Mouse (Mus musculus): ENCODE measurements at regions not wholly inside any gene's neighbourhood (a gene's known extent, or its start where the extent isn't known, plus 50 kb on each side); places are given as distances from the start of the nearest gene placed in this dataset.

GRCm38 (mm10) chr16:19834128-19834527 is 74.1 kb downstream of the B3gnt5 start:
- Histone ChIP-seq H3K4me1 (replicated peaks; ENCODE audit: control insufficient read depth, insufficient read depth, low read length) (no peaks in the 10 kb centered on the region), H3K9ac (ENCODE audit: low read depth, low read length) (no peak overlapping the region), H3K9me3 (ENCODE audit: control insufficient read depth, low read length) (no peaks in the 10 kb centered on the region), H3K36me3 (ENCODE audit: control insufficient read depth, insufficient read depth, low read length) (no peaks in the 10 kb centered on the region), H3K4me3 (ENCODE audit: low read depth, low read length) (no peak overlapping the region), H3K27me3 (replicated peaks; ENCODE audit: control insufficient read depth, insufficient read depth, low read length) (no peaks in the 10 kb centered on the region), H3K27ac (ENCODE audit: low read depth, low read length) (no peak overlapping the region), H3K4me2 (no peak overlapping the region)
- WGBS = 88% methylated on average over 2 of the region's 2 CpGs
- no peak for DNase-seq (ENCODE audit: low spot score)
- ATAC-seq (replicated peaks; ENCODE audit: low FRiP score) = no peak

GRCm38 (mm10) chr16:19834750-19835149 is 74.7 kb downstream of the B3gnt5 start:
- H3K4me2 ChIP-seq = no peak overlapping the region
- no peak for ATAC-seq (replicated peaks; ENCODE audit: low FRiP score)
- no peaks in the 10 kb centered on the region for H3K4me1 ChIP-seq (replicated peaks; ENCODE audit: control insufficient read depth, insufficient read depth, low read length)
- H3K27ac ChIP-seq (ENCODE audit: low read depth, low read length) = no peak overlapping the region
- no peaks in the 10 kb centered on the region for H3K27me3 ChIP-seq (replicated peaks; ENCODE audit: control insufficient read depth, insufficient read depth, low read length)
- H3K9ac ChIP-seq (ENCODE audit: low read depth, low read length) = no peak overlapping the region
- WGBS = 65% methylated on average over 2 of the region's 2 CpGs
- no peak for DNase-seq (ENCODE audit: low spot score)
- H3K4me3 ChIP-seq (ENCODE audit: low read depth, low read length) = no peak overlapping the region
- H3K9me3 ChIP-seq (ENCODE audit: control insufficient read depth, low read length) = no peaks in the 10 kb centered on the region
- no peaks in the 10 kb centered on the region for H3K36me3 ChIP-seq (ENCODE audit: control insufficient read depth, insufficient read depth, low read length)

GRCm38 (mm10) chr16:19839831-19840230 is 79.8 kb downstream of the B3gnt5 start:
- Histone ChIP-seq H3K27me3 (replicated peaks; ENCODE audit: control insufficient read depth, insufficient read depth, low read length) (no peaks in the 10 kb centered on the region), H3K4me2 (no peak overlapping the region), H3K4me1 (replicated peaks; ENCODE audit: control insufficient read depth, insufficient read depth, low read length) (no peaks in the 10 kb centered on the region), H3K4me3 (ENCODE audit: low read depth, low read length) (no peak overlapping the region), H3K36me3 (ENCODE audit: control insufficient read depth, insufficient read depth, low read length) (no peaks in the 10 kb centered on the region), H3K27ac (ENCODE audit: low read depth, low read length) (no peak overlapping the region), H3K9me3 (ENCODE audit: control insufficient read depth, low read length) (no peaks in the 10 kb centered on the region), H3K9ac (ENCODE audit: low read depth, low read length) (no peak overlapping the region)
- 42% methylated on average over 1 of the region's 1 CpGs for WGBS
- ATAC-seq (replicated peaks; ENCODE audit: low FRiP score) = no peak
- no peak for DNase-seq (ENCODE audit: low spot score)

- Histone ChIP-seq H3K9me3 (ENCODE audit: control insufficient read depth, low read length) (no peaks in the 10 kb centered on the region), H3K27ac (ENCODE audit: low read depth, low read length) (no peak overlapping the region), H3K9ac (ENCODE audit: low read depth, low read length) (no peak overlapping the region), H3K4me2 (no peak overlapping the region), H3K36me3 (ENCODE audit: control insufficient read depth, insufficient read depth, low read length) (no peaks in the 10 kb centered on the region), H3K27me3 (replicated peaks; ENCODE audit: control insufficient read depth, insufficient read depth, low read length) (no peaks in the 10 kb centered on the region), H3K4me3 (ENCODE audit: low read depth, low read length) (no peak overlapping the region), H3K4me1 (replicated peaks; ENCODE audit: control insufficient read depth, insufficient read depth, low read length) (no peaks in the 10 kb centered on the region)
- WGBS = 44% methylated on average over 3 of the region's 3 CpGs
- DNase-seq (ENCODE audit: low spot score) (no peak), ATAC-seq (replicated peaks; ENCODE audit: low FRiP score) (no peak)
Observed at GRCm38 (mm10) chr16:19842346-19843025, 82.5 kb downstream of the B3gnt5 start.

- no peaks in the 10 kb centered on the region for H3K9me3 ChIP-seq (ENCODE audit: control insufficient read depth, low read length)
- no peak overlapping the region for H3K9ac ChIP-seq (ENCODE audit: low read depth, low read length)
- H3K4me1 ChIP-seq (replicated peaks; ENCODE audit: control insufficient read depth, insufficient read depth, low read length) = no peaks in the 10 kb centered on the region
- H3K4me3 ChIP-seq (ENCODE audit: low read depth, low read length) = no peak overlapping the region
- no peak for DNase-seq (ENCODE audit: low spot score)
- no peak overlapping the region for H3K4me2 ChIP-seq
- H3K27me3 ChIP-seq (replicated peaks; ENCODE audit: control insufficient read depth, insufficient read depth, low read length) = no peaks in the 10 kb centered on the region
- H3K36me3 ChIP-seq (ENCODE audit: control insufficient read depth, insufficient read depth, low read length) = no peaks in the 10 kb centered on the region
- H3K27ac ChIP-seq (ENCODE audit: low read depth, low read length) = no peak overlapping the region
- no peak for ATAC-seq (replicated peaks; ENCODE audit: low FRiP score)
Observed at GRCm38 (mm10) chr16:19843738-19844137, 83.7 kb downstream of the B3gnt5 start.

- H3K9ac ChIP-seq (ENCODE audit: low read depth, low read length) = no peak overlapping the region
- 50% methylated on average over 1 of the region's 1 CpGs for WGBS
Observed at GRCm38 (mm10) chr16:19848395-19848794, 88.4 kb downstream of the B3gnt5 start.

GRCm38 (mm10) chr16:19865306-19865705 is 105.3 kb downstream of the B3gnt5 start:
- no peaks in the 10 kb centered on the region for H3K27me3 ChIP-seq (replicated peaks; ENCODE audit: control insufficient read depth, insufficient read depth, low read length)
- DNase-seq (ENCODE audit: low spot score) (no peak), ATAC-seq (replicated peaks; ENCODE audit: low FRiP score) (no peak)
- H3K27ac ChIP-seq (ENCODE audit: low read depth, low read length) = no peak overlapping the region
- no peaks in the 10 kb centered on the region for H3K36me3 ChIP-seq (ENCODE audit: control insufficient read depth, insufficient read depth, low read length)
- no peaks in the 10 kb centered on the region for H3K4me1 ChIP-seq (replicated peaks; ENCODE audit: control insufficient read depth, insufficient read depth, low read length)
- 77% methylated on average over 5 of the region's 5 CpGs for WGBS
- no peak overlapping the region for H3K4me3 ChIP-seq (ENCODE audit: low read depth, low read length)
- H3K9ac ChIP-seq (ENCODE audit: low read depth, low read length) = no peak overlapping the region
- H3K4me2 ChIP-seq = no peak overlapping the region
- H3K9me3 ChIP-seq (ENCODE audit: control insufficient read depth, low read length) = no peaks in the 10 kb centered on the region

More at GRCm38 (mm10) chr16:19848395-19848794, 88.4 kb downstream of the B3gnt5 start:
- DNase-seq (ENCODE audit: low spot score) (no peak), ATAC-seq (replicated peaks; ENCODE audit: low FRiP score) (no peak)
- Histone ChIP-seq H3K4me1 (replicated peaks; ENCODE audit: control insufficient read depth, insufficient read depth, low read length) (no peaks in the 10 kb centered on the region), H3K4me2 (no peak overlapping the region), H3K36me3 (ENCODE audit: control insufficient read depth, insufficient read depth, low read length) (no peaks in the 10 kb centered on the region), H3K9me3 (ENCODE audit: control insufficient read depth, low read length) (0 out of 2 replicates have a peak, but pooled peaks cover 2% of the 10 kb centered on the region), H3K27ac (ENCODE audit: low read depth, low read length) (no peak overlapping the region), H3K4me3 (ENCODE audit: low read depth, low read length) (no peak overlapping the region), H3K27me3 (replicated peaks; ENCODE audit: control insufficient read depth, insufficient read depth, low read length) (no peaks in the 10 kb centered on the region)

- H3K27ac ChIP-seq (ENCODE audit: low read depth, low read length) = no peak overlapping the region
- H3K4me2 ChIP-seq = no peak overlapping the region
- no peaks in the 10 kb centered on the region for H3K9me3 ChIP-seq (ENCODE audit: control insufficient read depth, low read length)
- no peaks in the 10 kb centered on the region for H3K36me3 ChIP-seq (ENCODE audit: control insufficient read depth, insufficient read depth, low read length)
- DNase-seq (ENCODE audit: low spot score) (no peak), ATAC-seq (replicated peaks; ENCODE audit: low FRiP score) (no peak)
- no peak overlapping the region for H3K4me3 ChIP-seq (ENCODE audit: low read depth, low read length)
- H3K27me3 ChIP-seq (replicated peaks; ENCODE audit: control insufficient read depth, insufficient read depth, low read length) = no peaks in the 10 kb centered on the region
- no peak overlapping the region for H3K9ac ChIP-seq (ENCODE audit: low read depth, low read length)
- no peaks in the 10 kb centered on the region for H3K4me1 ChIP-seq (replicated peaks; ENCODE audit: control insufficient read depth, insufficient read depth, low read length)
Observed at GRCm38 (mm10) chr16:19865931-19866330, 105.9 kb downstream of the B3gnt5 start.

- no peak for ATAC-seq (replicated peaks; ENCODE audit: low FRiP score)
Observed at GRCm38 (mm10) chr16:19869425-19869824, 109.4 kb downstream of the B3gnt5 start.

More at GRCm38 (mm10) chr16:19869425-19869824, 109.4 kb downstream of the B3gnt5 start:
- Histone ChIP-seq H3K4me3 (ENCODE audit: low read depth, low read length) (no peak overlapping the region), H3K27ac (ENCODE audit: low read depth, low read length) (no peak overlapping the region), H3K36me3 (ENCODE audit: control insufficient read depth, insufficient read depth, low read length) (no peaks in the 10 kb centered on the region), H3K9ac (ENCODE audit: low read depth, low read length) (no peak overlapping the region), H3K27me3 (replicated peaks; ENCODE audit: control insufficient read depth, insufficient read depth, low read length) (no peaks in the 10 kb centered on the region), H3K9me3 (ENCODE audit: control insufficient read depth, low read length) (no peaks in the 10 kb centered on the region), H3K4me2 (no peak overlapping the region), H3K4me1 (replicated peaks; ENCODE audit: control insufficient read depth, insufficient read depth, low read length) (no peaks in the 10 kb centered on the region)
- no peak for DNase-seq (ENCODE audit: low spot score)

Data from liver, embryonic 11.5 days (tissue).